22 mouse cellular contexts compared by ENCODE assay signal in the genomic region with DNA sequence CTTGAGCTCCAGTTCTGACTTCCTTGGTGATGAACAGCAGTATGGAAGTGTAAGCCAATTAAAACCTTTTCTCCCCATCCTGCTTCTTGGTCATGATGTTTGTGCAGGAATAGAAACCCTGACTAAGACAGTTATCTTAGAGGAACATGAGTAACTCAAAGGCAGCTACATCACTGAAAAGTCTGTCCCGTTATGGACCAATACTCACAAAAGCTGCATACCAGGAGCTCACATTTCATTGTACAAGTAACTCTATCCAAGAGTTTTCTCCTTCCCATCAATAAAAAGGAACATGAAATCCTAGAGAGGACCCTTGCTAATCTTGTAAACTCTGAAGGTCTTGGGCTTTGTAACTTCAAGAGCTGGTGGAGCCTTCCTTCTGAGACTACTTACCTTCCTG.
DNase-seq lines count a peak whose midpoint lies in the region; ATAC-seq and TF ChIP-seq lines count a peak whose summit lies in the region.
"Had no signal": no experiment of that assay in that cellular context is flagged by ENCODE, and none has a peak within 500 bp of the region (broad histone marks: within the 10 kb centered on the region; RNA-seq: fewer than 3 reads in every experiment).

No protein-coding gene starts in this region.

- no peak overlapping the region for H3K27ac ChIP-seq in kidney, embryonic 14.5 days (ENCODE audit: low read depth, low read length)
- no peak overlapping the region for H3K27ac ChIP-seq in kidney, embryonic 15.5 days
- no peak overlapping the region for H3K27ac ChIP-seq in kidney, embryonic 16.5 days (ENCODE audit: low read length)
- H3K27ac ChIP-seq in kidney, postnatal 0 days = no peak overlapping the region

- no peak overlapping the region for H3K4me2 ChIP-seq in kidney, embryonic 14.5 days (replicated peaks; ENCODE audit: low read depth, low read length)
- no peak overlapping the region for H3K4me2 ChIP-seq in kidney, embryonic 15.5 days
- H3K4me2 ChIP-seq in kidney, embryonic 16.5 days (replicated peaks; ENCODE audit: low read depth, low read length) = no peak overlapping the region
- H3K4me2 ChIP-seq in kidney, postnatal 0 days (ENCODE audit: low read length) = no peak overlapping the region

- peak; percentile 76; the same call in 1 of the 2 replicates for ATAC-seq in kidney, embryonic 14.5 days (ENCODE audit: low FRiP score, low TSS enrichment)
- ATAC-seq in kidney, embryonic 15.5 days (replicated peaks; ENCODE audit: low FRiP score) = peak; percentile 87
- peak; percentile 51; the same call in 1 of the 2 replicates for ATAC-seq in kidney, embryonic 16.5 days (ENCODE audit: low FRiP score, low TSS enrichment)
- peak; percentile 65 for ATAC-seq in kidney, postnatal 0 days (replicated peaks; ENCODE audit: low FRiP score, low read depth)
- ATAC-seq: activated CD4-positive, CD25-positive, alpha-beta regulatory T cell, adult 4 months; CD4-positive, CD25-positive, alpha-beta regulatory T cell, adult 4 months; Patski had no signal

- WGBS in kidney, embryonic 14.5 days = 52% methylated on average over 1 of the region's 1 CpGs
- 48% methylated on average over 1 of the region's 1 CpGs for WGBS in kidney, embryonic 15.5 days
- 56% methylated on average over 1 of the region's 1 CpGs for WGBS in kidney, embryonic 16.5 days
- 34% methylated on average over 1 of the region's 1 CpGs for WGBS in kidney, postnatal 0 days

- no peak overlapping the region for H3K9ac ChIP-seq in kidney, embryonic 14.5 days (ENCODE audit: low read depth, low read length)
- no peak overlapping the region for H3K9ac ChIP-seq in kidney, embryonic 15.5 days
- H3K9ac ChIP-seq in kidney, embryonic 16.5 days (replicated peaks; ENCODE audit: low read length) = no peak overlapping the region
- H3K9ac ChIP-seq in kidney, postnatal 0 days (ENCODE audit: low read depth, low read length) = no peak overlapping the region

- H3K36me3 ChIP-seq in kidney, embryonic 14.5 days (ENCODE audit: control insufficient read depth, insufficient read depth, low read length) = no peaks in the 10 kb centered on the region
- H3K36me3 ChIP-seq in kidney, embryonic 15.5 days = no peaks in the 10 kb centered on the region
- H3K36me3 ChIP-seq in kidney, embryonic 16.5 days (ENCODE audit: insufficient read depth, low read length) = no peaks in the 10 kb centered on the region
- H3K36me3 ChIP-seq in kidney, postnatal 0 days (ENCODE audit: insufficient read depth, low read length) = no peaks in the 10 kb centered on the region
- H3K36me3 ChIP-seq: G1E had no signal

- DNase-seq in kidney, postnatal 36 days = no peak
- DNase-seq in kidney, adult 9 months = no peak
- DNase-seq in kidney, adult 11 months = no peak
- DNase-seq in kidney, postnatal 0 days (ENCODE audit: low spot score) = peak; percentile 64
- DNase-seq in kidney, postnatal 25 days = no peak
- DNase-seq: adrenal gland, adult 2 months; adrenal gland, adult 8-10 months; adrenal gland, postnatal 10 days; adrenal gland, postnatal 14 days; adrenal gland, postnatal 25 days; adrenal gland, postnatal 36 days; B cell, adult 2 months; cerebellum, adult 11 months; cerebellum, adult 11-12 months had no signal

- H3K4me3 ChIP-seq in kidney, embryonic 14.5 days (ENCODE audit: low read length) = no peak overlapping the region
- H3K4me3 ChIP-seq in kidney, embryonic 15.5 days (replicated peaks) = no peak overlapping the region
- H3K4me3 ChIP-seq in kidney, embryonic 16.5 days (ENCODE audit: low read length) = no peak overlapping the region
- H3K4me3 ChIP-seq in kidney, postnatal 0 days (replicated peaks; ENCODE audit: low read depth, low read length) = no peak overlapping the region

- no peaks in the 10 kb centered on the region for H3K27me3 ChIP-seq in kidney, embryonic 14.5 days (ENCODE audit: control insufficient read depth, insufficient read depth, low read length)
- no peaks in the 10 kb centered on the region for H3K27me3 ChIP-seq in kidney, embryonic 15.5 days
- H3K27me3 ChIP-seq in kidney, embryonic 16.5 days (ENCODE audit: insufficient read depth, low read length) = no peaks in the 10 kb centered on the region
- H3K27me3 ChIP-seq in kidney, postnatal 0 days (ENCODE audit: insufficient read depth, low read length) = no peaks in the 10 kb centered on the region
- H3K27me3 ChIP-seq: CH12.LX, Patski had no signal

- no peak for TF ChIP-seq CTCF in kidney, postnatal 0 days (IDR thresholded peaks at IDR 0.05; ENCODE audit: low read depth)

- no peaks in the 10 kb centered on the region for H3K9me3 ChIP-seq in kidney, embryonic 14.5 days (ENCODE audit: control insufficient read depth, low read length)
- no peaks in the 10 kb centered on the region for H3K9me3 ChIP-seq in kidney, embryonic 15.5 days (replicated peaks)
- H3K9me3 ChIP-seq in kidney, embryonic 16.5 days (ENCODE audit: low read length) = no peaks in the 10 kb centered on the region
- H3K9me3 ChIP-seq in kidney, postnatal 0 days (replicated peaks; ENCODE audit: low read length) = no peaks in the 10 kb centered on the region
- H3K9me3 ChIP-seq: G1E had no signal

- no peaks in the 10 kb centered on the region for H3K4me1 ChIP-seq in kidney, embryonic 14.5 days (ENCODE audit: control insufficient read depth, insufficient read depth, low read length)
- no peaks in the 10 kb centered on the region for H3K4me1 ChIP-seq in kidney, embryonic 15.5 days
- no peaks in the 10 kb centered on the region for H3K4me1 ChIP-seq in kidney, embryonic 16.5 days (ENCODE audit: insufficient read depth, low read length)
- H3K4me1 ChIP-seq in kidney, postnatal 0 days (replicated peaks; ENCODE audit: insufficient read depth, low read length) = no peaks in the 10 kb centered on the region
